Mouse (Mus musculus) olfactory bulb, adult 2 months (tissue): Measurements from ENCODE around the gene 3110082I17Rik.

Source experiments
- CTCF ChIP-seq: fragments of 200-500 bp; IDR thresholded peaks from 2 replicates; pipeline ENCODE4 v1.5.1; 2012; ENCODE audit warnings: low read depth, mild to moderate bottlenecking, low read length, moderate library complexity; ENCODE audit not compliant: insufficient read depth
- POLR2A ChIP-seq: fragments of 200-500 bp; IDR thresholded peaks from 2 replicates; pipeline ENCODE4 v1.6.1; 2012; ENCODE audit warnings: mild to moderate bottlenecking, low read depth, low read length, moderate library complexity; ENCODE audit not compliant: insufficient read depth

- TF ChIP-seq POLR2A (no peak), CTCF (peak; percentile 90)
These were observed 128.6 kb downstream of the 3110082I17Rik start for GRCm38 (mm10) chr5:139331742-139332141.
